Mouse (Mus musculus) cerebellum, postnatal 10 days (tissue): ENCODE measurements at regions not wholly inside any gene's neighbourhood (a gene's known extent, or its start where the extent isn't known, plus 50 kb on each side); places are given as distances from the start of the nearest gene placed in this dataset.

Source experiments
- DNase-seq, 2 experiments: peaks; one replicate each; pipeline ENCODE4 v3.0.0; 2021; ENCODE audit warnings: mixed read lengths in 2 of 2

GRCm38 (mm10) chr2:30676450-30676832 lies 81.6 kb downstream of the Cstad start:
- DNase-seq = no peak

GRCm38 (mm10) chr2:30675839-30676238 lies 81.0 kb downstream of the Cstad start:
- peak in 1 of 2 experiments; percentile 12 for DNase-seq

- DNase-seq = peak; percentile 75 to 80
These were observed 76.2 kb downstream of the Cstad start for GRCm38 (mm10) chr2:30670836-30671586.

GRCm38 (mm10) chr2:30667468-30667867 lies 72.6 kb downstream of the Cstad start:
- DNase-seq = no peak

GRCm38 (mm10) chr2:30661147-30661546 lies 66.3 kb downstream of the Cstad start:
- DNase-seq = no peak

- DNase-seq = peak; percentile 86 to 94
These were observed 65.8 kb downstream of the Cstad start for GRCm38 (mm10) chr2:30660613-30660991.

GRCm38 (mm10) chr2:30659836-30660612 lies 65.2 kb downstream of the Cstad start:
- peak in 1 of 2 experiments; percentile 59 for DNase-seq

GRCm38 (mm10) chr2:30658844-30659555 lies 64.2 kb downstream of the Cstad start:
- DNase-seq = peak; percentile 86 to 90
